Mouse (Mus musculus): Measurements from ENCODE around the gene Gjb4. TPM values are rescaled to one million over a fixed set of nuclear protein-coding genes. Genes with fewer than 3 reads are reported as not detected.

Gene Gjb4
- total RNA-seq, 2 experiments from 2014 or later: not detected

DNA sequence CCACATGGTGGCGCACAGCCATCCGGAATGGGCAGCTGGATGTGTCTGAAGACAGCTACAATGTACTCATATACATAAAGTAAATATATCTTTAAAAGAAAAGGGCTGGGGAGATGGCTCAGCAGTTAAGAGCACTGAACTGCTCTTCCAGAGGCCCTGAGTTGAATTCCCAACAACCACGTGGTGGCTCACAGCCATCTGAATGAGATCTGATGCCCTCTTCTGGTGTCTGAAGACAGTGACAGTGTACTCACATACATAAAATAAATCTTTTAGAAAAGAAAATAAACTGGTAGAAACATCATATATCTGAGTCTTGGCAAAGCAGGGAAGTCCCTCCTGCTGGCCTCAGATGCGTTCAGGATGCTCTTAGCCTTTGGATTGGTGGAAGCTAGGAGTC, 36.7 kb downstream of the Gjb4 start:
- DNase-seq (ENCODE audit: low spot score in 2 of 2): peak in 1 of 2 experiments; percentile 24
- intact Hi-C loops (cut with DNase I): loop anchor here (10.0 kb wide), 2 partner anchors 152 to 762 kb away; partner anchors contain the start of genes Clspn and Dlgap3

DNA sequence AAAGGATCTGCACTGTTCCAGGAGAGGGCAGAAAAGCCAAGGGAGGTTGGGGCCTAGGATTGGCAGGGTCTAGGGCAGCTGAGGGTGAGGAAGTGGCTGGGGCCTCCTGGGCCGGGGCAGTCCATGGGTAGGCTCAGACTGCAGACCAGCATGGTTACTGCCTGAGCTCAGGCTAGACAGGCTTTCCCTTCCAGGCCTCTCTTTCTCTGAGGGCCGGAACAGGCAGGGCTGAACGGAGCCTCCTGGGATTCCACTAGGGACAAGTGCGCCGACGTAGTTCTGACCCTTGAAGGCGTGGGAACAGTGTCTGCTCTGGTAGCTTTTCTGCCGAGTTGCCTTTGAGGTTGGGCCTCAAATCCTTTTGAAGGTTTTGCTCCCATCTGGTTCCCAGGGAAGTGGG, 38.1 kb downstream of the Gjb4 start:
- intact Hi-C loops (cut with DNase I): loop anchor here (10.0 kb wide), 2 partner anchors 151 to 761 kb away; partner anchors contain the start of genes Clspn and Dlgap3
- no peak for DNase-seq (ENCODE audit: low spot score in 2 of 2)

DNA sequence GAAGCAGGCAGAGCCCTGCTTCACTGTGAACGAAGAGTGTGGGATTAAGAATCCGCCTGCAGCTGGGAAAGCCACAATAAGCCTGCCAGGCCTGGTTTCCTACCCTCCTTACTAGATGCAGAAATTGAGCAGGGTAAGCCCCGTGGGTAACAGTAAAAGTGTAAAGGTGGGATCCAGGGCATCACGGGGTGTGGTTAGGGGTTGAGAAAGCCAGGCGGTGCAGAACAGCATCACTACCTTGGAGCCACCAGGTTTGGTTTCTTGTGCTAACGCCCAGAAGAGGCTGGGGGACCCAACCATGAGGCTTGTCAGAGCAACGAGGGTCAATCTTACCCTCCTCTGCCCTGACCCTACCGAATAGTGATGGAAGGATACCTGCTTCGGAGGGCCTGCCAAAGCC, 39.3 kb downstream of the Gjb4 start:
- intact Hi-C loops (cut with DNase I): loop anchor here (10.0 kb wide), 2 partner anchors 150 to 760 kb away; partner anchors contain the start of genes Clspn and Dlgap3
- DNase-seq (ENCODE audit: low spot score in 2 of 2): peak in 1 of 2 experiments; percentile 39

DNA sequence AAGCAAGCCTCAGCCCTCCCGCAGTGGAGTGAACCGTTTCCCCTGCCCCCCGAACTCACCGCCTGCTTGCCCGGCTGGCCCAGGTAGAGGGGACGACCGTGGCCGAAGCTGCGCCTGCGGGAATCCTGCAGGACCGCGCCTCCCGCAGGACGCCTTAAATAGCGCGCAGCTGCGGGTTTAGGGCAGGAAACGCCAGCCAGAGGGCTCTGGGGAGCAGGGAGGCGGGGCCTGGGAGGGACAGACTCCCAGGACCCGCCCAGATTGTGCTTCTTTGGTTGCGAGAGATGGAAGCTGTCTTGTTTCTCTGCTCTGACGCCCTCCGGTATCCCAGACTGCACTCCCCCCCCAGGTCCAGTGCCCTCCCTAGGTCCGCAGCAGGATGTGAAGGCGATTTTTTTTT, 40.0 kb downstream of the Gjb4 start, which contains the start of gene Gja4:
TSS of gene Gja4 (minus strand) at position 179 of the 400 bp plus-strand sequence.
- peak; percentile 60 to 64 for DNase-seq (ENCODE audit: low spot score in 2 of 2)
- intact Hi-C loops (cut with DNase I): loop anchor here (10.0 kb wide), 2 partner anchors 149 to 759 kb away; partner anchors contain the start of genes Clspn and Dlgap3

DNA sequence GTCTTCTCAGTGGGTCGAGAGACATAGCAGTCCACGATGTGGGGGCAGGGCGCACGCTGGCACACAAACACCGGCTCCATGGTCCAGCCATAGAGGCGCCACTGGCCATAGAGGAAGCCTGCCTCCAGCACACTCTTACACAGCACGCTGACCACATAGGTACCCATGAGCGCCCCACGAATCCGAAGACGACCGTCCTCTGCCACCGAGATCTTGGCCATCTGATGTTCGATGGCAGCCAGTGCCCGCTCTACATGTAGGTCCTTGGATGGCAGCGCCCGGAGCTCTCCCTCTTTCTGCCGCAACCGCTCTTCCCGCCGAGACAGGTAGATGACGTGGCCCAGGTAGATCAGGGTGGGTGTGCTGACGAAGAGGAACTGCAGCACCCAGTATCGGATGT, 41.5 kb downstream of the Gjb4 start:
- intact Hi-C loops (cut with DNase I): loop anchor here (10.0 kb wide), 2 partner anchors 148 to 758 kb away; partner anchors contain the start of genes Clspn and Dlgap3
- no peak for DNase-seq (ENCODE audit: low spot score in 2 of 2)

DNA sequence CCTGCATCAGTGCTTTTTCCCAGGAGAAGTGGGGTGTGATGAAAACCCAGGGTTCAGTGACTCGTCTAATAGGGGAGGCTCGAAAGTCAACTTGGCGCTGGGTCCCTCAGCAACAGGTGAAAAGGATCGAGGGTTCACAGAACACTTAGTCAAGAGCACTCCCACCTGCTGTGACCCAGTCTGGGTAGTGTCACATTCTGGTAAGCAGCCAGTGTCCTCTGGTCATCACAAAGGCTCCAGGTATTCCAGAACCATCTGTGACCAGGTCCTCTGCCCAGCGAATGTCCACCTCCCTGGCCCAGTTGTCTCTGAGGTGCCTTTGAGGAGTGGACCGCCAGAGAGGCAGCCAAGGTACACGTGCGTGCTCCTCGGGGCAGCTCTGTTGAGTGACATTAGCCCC, 42.3 kb downstream of the Gjb4 start:
- intact Hi-C loops (cut with DNase I): loop anchor here (10.0 kb wide), 2 partner anchors 147 to 757 kb away; partner anchors contain the start of genes Clspn and Dlgap3
- no peak for DNase-seq (ENCODE audit: low spot score in 2 of 2)

DNA sequence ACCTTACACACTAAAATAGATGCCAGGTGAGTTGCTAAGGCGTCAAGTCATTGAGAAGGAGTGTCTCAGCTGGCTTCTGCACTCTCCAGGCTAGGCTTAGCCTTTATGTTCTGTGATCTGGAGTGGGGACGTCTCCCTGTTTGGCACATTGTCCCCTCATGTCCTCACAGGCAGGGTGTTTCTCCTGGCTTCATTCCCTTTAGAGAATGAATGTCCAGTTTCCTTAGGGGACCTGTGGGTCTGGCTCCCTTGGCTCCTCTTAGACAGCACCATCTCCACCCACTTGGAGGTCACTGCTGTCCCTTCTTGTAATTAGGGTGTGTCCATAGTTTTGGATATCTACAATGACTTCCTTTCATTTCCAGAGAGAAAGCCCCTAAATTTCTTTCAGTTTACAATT, 47.0 kb downstream of the Gjb4 start:
- no peak for DNase-seq (ENCODE audit: low spot score in 2 of 2)

DNA sequence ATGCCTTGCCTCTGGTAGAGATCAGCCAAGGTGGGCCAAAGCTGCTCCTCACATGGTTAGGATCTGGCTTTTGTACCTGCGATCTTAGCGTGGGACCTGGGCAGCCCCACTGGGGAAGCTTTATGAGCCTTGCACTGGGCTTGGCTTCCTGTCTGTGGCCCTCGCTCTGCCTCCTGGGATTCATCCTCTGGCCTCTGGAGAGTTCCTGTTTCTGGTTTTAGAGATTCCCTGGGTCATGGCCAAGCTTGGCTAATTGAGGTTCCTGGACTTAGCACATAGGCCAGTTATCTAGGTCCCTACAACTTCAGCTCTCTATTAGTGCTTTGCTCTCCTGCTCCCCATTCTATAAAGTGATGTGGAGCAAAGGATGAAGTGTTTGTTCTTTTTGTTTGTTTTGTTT, 50.1 kb downstream of the Gjb4 start:
- intact Hi-C loops (cut with DNase I): no loop called here
- DNase-seq (ENCODE audit: low spot score in 2 of 2): no peak

More for the DNA sequence above, 47.0 kb downstream of the Gjb4 start:
- intact Hi-C loops (cut with DNase I): no loop called here

Other genes with a start within 250 kb of the Gjb4 start
- 1 to 10 TPM; 2.5 to 3.4 TPM for gene Tmem35b, start 230.4 kb downstream of the Gjb4 start, total RNA-seq (2021)
- gene Dlgap3, start 184.9 kb downstream of the Gjb4 start, total RNA-seq (2021): 100 to 1,000 TPM; 396 to 399 TPM
- gene Smim12, start 110.3 kb downstream of the Gjb4 start, total RNA-seq (2021): 10 to 100 TPM; 55.2 to 55.3 TPM
- 1 to 10 TPM; 3.1 to 4.8 TPM for gene Gja4, start 40.0 kb downstream of the Gjb4 start, total RNA-seq (2021)
- gene Gjb3, start 23.2 kb downstream of the Gjb4 start, total RNA-seq (2021): under 1 TPM in 1 of 2 experiments, not detected in 1; 0.27 TPM
- gene Gjb5, start 4.1 kb upstream of the Gjb4 start, total RNA-seq (2021): not detected